Mouse (Mus musculus) olfactory bulb, adult 2 months (tissue): Measurements from ENCODE around the gene Smad6. TPM values are rescaled to one million over a fixed set of nuclear protein-coding genes. Genes with fewer than 3 reads are reported as not detected.

Experiments used
- H3K27ac ChIP-seq: fragments of 200-500 bp; 2 replicates; pipeline ENCODE4 v1.5.1; 2012; ENCODE audit warnings: low read depth, low read length; ENCODE audit not compliant: insufficient read depth
- H3K4me1 ChIP-seq: fragments of 200-500 bp; 2 replicates; pipeline ENCODE4 v1.6.1; 2012; ENCODE audit warnings: low read length; ENCODE audit not compliant: control insufficient read depth, insufficient read depth
- H3K4me3 ChIP-seq: fragments of 200-500 bp; 2 replicates; pipeline ENCODE4 v1.5.1; 2012; ENCODE audit warnings: mild to moderate bottlenecking, low read depth, low read length, moderate library complexity; ENCODE audit not compliant: insufficient read depth
- CTCF ChIP-seq: fragments of 200-500 bp; IDR thresholded peaks from 2 replicates; pipeline ENCODE4 v1.5.1; 2012; ENCODE audit warnings: low read depth, mild to moderate bottlenecking, low read length, moderate library complexity; ENCODE audit not compliant: insufficient read depth
- POLR2A ChIP-seq: fragments of 200-500 bp; IDR thresholded peaks from 2 replicates; pipeline ENCODE4 v1.6.1; 2012; ENCODE audit warnings: mild to moderate bottlenecking, low read depth, low read length, moderate library complexity; ENCODE audit not compliant: insufficient read depth
- WGBS: fragments of 180-500 bp; shearing (Covaris S2); methylation state at CpG from one replicate; pipeline ENCODE4 v1.1.7; 2018; 5-methylcytosine and 5-hydroxymethylcytosine counted together
- polyA plus RNA-seq: library from polyadenylated mRNA; stranded (reverse); fragments of >200 nt; gene quantifications from 2 replicates; pipeline ENCODE4 v1.2.4, GENCODE M21; 2012; ENCODE audit warnings: low replicate concordance; ENCODE audit not compliant: missing spikeins, insufficient read depth, insufficient read length

Gene Smad6
- not detected in 2 replicates for polyA plus RNA-seq

DNA sequence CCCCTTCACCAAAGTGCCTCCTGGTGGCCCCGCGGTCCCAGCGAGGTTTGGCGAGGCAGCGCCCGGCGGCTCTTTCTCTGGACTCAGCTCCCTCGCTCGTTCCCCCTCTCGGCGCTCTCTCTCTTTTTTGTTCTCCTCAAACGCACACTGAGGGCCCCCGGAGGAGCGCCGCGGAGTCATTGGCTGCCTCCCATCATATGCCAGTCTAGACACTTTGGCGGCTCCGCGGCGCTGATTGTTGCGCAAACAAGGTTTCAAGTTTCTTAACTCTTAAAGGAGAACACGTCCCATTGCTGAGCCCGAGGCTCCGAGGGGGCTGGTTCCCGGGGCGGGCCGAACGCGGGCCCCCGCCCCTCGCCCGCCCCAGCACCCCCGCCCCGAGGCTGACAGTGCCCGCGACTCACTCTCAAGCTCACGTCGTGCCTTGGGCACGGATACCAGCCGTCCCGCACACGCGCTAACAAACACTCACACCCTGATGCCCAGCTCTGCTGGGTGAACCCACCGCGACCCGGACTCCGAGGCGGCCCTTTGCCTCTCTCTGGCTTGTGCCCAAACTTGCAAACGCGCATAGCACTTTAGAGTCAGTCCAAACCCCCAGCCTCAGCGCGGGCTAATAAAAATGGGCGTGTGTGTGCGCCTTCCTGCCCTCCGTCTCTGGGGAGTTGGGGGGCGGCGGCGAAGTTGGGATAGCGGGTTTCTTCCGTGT is at the start of gene Smad6:
Gene Smad6, minus strand, starts transcription at position 207 of the 709 bp plus-strand sequence.
- peaks cover 29% of the 10 kb centered on the region for H3K4me1 ChIP-seq
- TF ChIP-seq CTCF = no peak
- TF ChIP-seq POLR2A = no peak
- WGBS = under 1% methylated on average over 60 of the region's 60 CpGs
- peak within 1 kb of the TSS; percentile 46 for H3K4me3 ChIP-seq
- H3K27ac ChIP-seq = no peak within 1 kb of the TSS

DNA sequence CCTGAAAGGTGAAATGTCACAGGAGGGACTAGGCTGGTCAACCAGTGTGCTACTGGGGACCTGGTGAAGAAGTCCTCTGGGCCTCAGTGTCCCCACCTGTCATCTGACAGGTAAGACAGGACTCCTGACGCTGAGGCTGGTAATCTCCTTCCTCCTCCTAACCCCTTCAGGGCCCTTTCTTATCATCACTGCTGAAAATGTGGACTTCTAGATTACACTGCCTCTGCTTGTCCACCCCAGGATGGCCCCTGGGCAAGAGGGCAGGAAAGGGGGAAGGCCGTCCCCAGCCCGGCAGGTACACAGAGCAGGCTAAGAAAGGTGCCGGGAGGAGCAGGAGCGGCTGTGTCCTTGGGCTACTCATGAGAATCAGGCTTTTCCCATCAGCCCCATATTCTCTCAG is 48.8 kb upstream of the Smad6 start:
- 99% methylated on average over 5 of the region's 5 CpGs for WGBS
- H3K4me1 ChIP-seq = peaks cover 6% of the 10 kb centered on the region; the same call in 1 of the 2 replicates
- TF ChIP-seq POLR2A = no peak
- TF ChIP-seq CTCF = no peak
- no peak overlapping the region for H3K27ac ChIP-seq
- no peak overlapping the region for H3K4me3 ChIP-seq

DNA sequence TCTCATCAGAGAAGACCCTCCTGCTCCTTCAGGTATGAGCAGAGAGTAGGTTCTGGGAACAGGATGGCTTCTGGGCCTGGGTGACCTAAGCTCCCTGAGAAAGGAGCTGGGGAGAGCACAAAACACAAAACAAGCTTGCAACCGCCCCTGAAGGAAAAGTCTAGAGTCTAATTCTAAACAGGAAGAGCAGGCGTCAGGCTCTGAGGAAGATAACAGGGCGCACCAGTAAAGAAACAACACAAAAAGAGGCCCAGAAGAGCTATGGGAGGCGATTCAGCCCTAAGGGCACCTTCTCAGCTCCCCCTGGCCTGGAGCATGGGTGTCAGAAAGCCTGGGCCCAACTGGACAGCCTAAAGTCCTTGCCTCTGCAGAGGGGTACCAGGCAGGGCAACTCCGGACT is 47.3 kb upstream of the Smad6 start:
- Histone ChIP-seq H3K27ac (no peak overlapping the region), H3K4me3 (no peak overlapping the region), H3K4me1 (peaks cover 6% of the 10 kb centered on the region; the same call in 1 of the 2 replicates)
- TF ChIP-seq POLR2A (no peak), CTCF (no peak)
- WGBS = 90% methylated on average over 5 of the region's 5 CpGs

DNA sequence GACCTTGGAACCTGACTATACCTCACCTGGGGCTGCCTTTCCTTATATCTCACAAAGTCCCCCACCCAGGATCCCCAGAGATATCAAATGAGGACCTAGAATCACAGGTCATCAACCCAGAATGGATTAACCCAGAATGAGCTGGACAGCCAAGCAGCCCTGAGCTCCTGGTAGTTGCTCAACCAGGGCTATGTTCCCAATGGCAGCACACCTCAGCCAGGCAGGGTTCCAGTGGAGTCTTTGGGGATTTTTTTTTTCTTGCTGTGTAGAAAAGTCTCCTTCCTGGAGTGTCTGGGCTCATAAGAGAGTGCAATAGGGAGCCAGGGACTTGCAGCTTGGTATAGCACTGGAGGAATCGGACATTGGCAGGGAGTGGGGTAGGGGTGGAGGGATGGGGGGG is 46.7 kb upstream of the Smad6 start:
- Histone ChIP-seq H3K4me3 (no peak overlapping the region), H3K4me1 (peaks cover 6% of the 10 kb centered on the region; the same call in 1 of the 2 replicates), H3K27ac (no peak overlapping the region)
- WGBS = 100% methylated on average over 1 of the region's 1 CpGs
- TF ChIP-seq POLR2A (no peak), CTCF (no peak)

DNA sequence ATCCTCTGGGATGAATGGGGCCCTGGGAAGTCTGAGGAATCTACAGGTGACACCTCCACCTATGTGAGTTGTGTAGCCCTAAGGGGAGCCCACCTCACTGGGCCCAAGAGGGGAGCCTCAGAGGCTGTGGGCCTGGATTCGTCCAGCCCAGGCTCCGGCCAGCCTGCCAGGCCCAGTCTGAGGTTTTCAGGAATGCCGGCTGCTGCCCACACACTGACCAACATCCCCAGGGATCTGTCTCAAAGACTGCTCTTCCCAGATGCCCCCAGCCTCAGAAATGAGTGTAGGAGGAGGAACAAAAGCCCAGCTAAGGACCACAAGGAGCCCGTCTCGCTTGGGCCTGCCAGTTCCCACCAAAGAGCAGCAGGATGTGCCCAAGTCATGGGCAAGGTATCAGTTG is 45.9 kb upstream of the Smad6 start:
- Histone ChIP-seq H3K4me3 (no peak overlapping the region), H3K27ac (no peak overlapping the region), H3K4me1 (peaks cover 6% of the 10 kb centered on the region; the same call in 1 of the 2 replicates)
- TF ChIP-seq CTCF (no peak), POLR2A (no peak)
- 97% methylated on average over 5 of the region's 5 CpGs for WGBS

DNA sequence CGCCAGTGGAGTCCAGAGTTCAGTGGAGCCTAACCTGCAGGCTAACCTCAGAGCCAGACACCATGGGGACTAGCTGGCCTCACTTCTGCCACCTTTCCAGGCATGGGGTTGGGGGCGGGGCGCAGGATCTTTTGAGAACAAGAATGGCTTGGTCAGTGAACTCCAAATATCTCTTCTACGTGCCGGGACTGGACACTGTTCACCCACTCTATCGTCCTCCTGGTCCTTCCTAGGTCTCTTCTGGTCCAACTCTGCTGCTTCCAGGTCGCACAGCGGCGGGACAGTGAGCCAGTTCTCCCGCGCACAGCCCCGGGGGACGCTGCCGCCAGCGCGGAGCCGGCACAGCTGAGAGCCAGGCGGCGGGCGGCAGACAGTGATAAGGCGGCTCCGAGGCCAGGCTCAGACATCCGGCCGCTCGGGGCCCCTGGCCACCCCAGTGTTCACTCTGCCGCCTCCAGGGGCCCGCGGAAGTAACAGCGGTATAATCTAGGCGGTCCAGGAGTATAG is 38.2 kb upstream of the Smad6 start:
- H3K4me1 ChIP-seq = peaks cover 7% of the 10 kb centered on the region
- no peak overlapping the region for H3K27ac ChIP-seq
- H3K4me3 ChIP-seq = no peak overlapping the region
- no peak for TF ChIP-seq CTCF
- no peak for TF ChIP-seq POLR2A
- WGBS = 24% methylated on average over 30 of the region's 30 CpGs

DNA sequence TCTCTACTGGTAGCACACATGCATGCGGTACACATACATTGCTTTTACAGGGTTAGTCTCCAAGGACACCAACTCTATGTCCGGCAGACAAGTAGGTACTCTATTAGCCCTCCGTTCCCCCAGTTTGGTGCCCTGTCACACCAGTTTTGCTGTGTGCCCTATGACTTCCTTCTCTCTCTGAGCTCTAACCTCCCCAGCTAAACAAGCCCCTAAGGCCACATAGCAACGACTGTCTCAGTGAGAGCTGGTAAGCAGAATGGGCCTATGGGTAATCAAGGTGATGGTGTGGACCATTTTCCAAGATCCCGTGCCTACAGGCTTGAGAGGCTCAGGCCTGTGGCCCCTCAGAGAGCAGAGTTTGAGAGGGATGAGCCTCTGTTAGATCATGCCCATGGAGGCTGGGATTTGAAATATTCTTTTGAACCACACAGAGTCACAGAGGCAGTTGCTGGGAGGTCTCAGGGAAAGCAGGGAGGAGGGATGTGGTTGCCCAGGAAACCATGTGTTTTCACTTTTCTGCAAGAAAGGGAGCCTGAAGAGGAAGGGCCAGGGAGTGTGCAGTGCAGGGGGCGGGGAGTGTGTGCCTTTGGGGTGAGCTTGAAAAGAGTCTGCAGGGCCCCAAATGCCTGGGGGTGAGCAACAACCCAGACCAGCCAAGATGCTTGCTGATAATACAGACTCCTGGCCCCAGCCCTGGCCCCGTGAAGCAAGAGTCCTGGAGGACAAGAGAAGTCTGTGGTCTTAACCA is 36.2 kb upstream of the Smad6 start:
- H3K4me3 ChIP-seq = no peak overlapping the region
- no peak for TF ChIP-seq POLR2A
- no peak for TF ChIP-seq CTCF
- WGBS = 63% methylated on average over 7 of the region's 7 CpGs
- peaks cover 7% of the 10 kb centered on the region for H3K4me1 ChIP-seq
- no peak overlapping the region for H3K27ac ChIP-seq

DNA sequence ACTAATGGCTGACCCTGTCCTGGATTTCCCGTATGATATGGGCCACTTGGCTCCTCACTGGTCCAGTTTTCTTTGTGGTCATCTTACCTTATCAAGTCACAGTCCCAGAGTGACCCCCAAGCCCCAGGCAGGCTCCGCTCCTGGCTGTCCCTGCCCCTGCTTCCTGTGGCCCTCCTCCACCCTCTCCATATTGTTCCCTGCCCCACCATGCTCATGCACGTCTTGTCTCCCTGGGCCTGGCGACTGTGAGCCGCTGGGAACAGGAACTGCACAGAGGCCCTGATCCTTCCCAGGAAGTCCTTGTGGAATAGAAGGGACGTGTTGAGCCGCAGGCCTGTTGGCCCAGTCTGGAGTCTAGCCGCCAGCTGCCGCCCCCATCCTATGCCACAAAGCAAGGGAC is 33.3 kb upstream of the Smad6 start:
- Histone ChIP-seq H3K4me1 (peaks cover 12% of the 10 kb centered on the region), H3K4me3 (no peak overlapping the region), H3K27ac (no peak overlapping the region)
- 88% methylated on average over 9 of the region's 9 CpGs for WGBS
- no peak for TF ChIP-seq POLR2A
- no peak for TF ChIP-seq CTCF

DNA sequence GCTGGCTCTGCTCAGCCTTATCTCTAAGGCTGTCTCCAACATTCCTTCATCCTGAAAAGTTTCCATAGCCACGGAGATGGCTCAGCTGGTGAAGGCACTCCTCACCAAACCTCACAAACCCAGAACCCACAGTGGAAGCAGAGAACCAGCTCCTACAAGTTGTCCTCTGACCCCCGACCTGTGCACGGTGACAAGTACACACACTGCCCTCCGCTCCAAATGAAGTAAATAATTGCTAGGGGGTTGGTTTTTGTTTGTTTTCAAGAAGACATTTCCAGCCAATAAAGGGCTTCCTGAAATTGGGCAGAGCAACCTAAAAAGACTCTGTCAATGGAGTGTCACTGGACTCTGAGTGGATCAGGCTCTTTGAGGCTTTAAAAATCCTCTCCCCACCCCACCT is 31.9 kb upstream of the Smad6 start:
- Histone ChIP-seq H3K27ac (no peak overlapping the region), H3K4me3 (no peak overlapping the region), H3K4me1 (peaks cover 17% of the 10 kb centered on the region)
- WGBS = 72% methylated on average over 4 of the region's 4 CpGs
- TF ChIP-seq POLR2A = no peak
- no peak for TF ChIP-seq CTCF
